Mouse (Mus musculus): ENCODE measurements around the gene Rmnd5a. TPM values are rescaled to one million over a fixed set of nuclear protein-coding genes. Genes with fewer than 3 reads are reported as not detected.
A peak's percentile ranks its signal among the peaks of the same experiment; 100 is the strongest.
"Not testable (repeated sequence)": the region's sequence is repeated elsewhere in the genome, so short reads cannot be mapped to it uniquely, and the experiment has no call there.

Gene Rmnd5a
- polyA plus RNA-seq (2016; fragmentation: Nextera tagmentation; extraction: Ambion mirVana): 15.2 and 17.3 TPM in 2 replicates

- H3K4me2 ChIP-seq (replicated peaks): peak within 1 kb of the TSS; percentile 95
- WGBS: under 1% methylated on average over 67 of the region's 75 CpGs
- no peaks in the 10 kb centered on the region for H3K27me3 ChIP-seq
- peak within 1 kb of the TSS; percentile 96 for H3K27ac ChIP-seq (replicated peaks)
- H3K4me1 ChIP-seq: peaks cover 29% of the 10 kb centered on the region
- H3K9ac ChIP-seq (replicated peaks): peak within 1 kb of the TSS; percentile 95
- H3K36me3 ChIP-seq: no peaks in the 10 kb centered on the region
- ATAC-seq (ENCODE audit: low FRiP score, low read depth): peak; percentile 99
- H3K4me3 ChIP-seq: peak within 1 kb of the TSS; percentile 98
- no peaks in the 10 kb centered on the region for H3K9me3 ChIP-seq
Observed at GRCm38 (mm10) chr6:71440492-71441250, at the start of gene Rmnd5a. Rmnd5a (minus strand) TSS chr6:71440637.

GRCm38 (mm10) chr6:71487966-71488365 is 47.5 kb upstream of the Rmnd5a start:
- no peaks in the 10 kb centered on the region for H3K4me1 ChIP-seq
- ATAC-seq (ENCODE audit: low FRiP score, low read depth): no peak
- H3K27me3 ChIP-seq: no peaks in the 10 kb centered on the region
- H3K27ac ChIP-seq (replicated peaks): no peak overlapping the region
- no peaks in the 10 kb centered on the region for H3K9me3 ChIP-seq
- H3K9ac ChIP-seq (replicated peaks): no peak overlapping the region
- 51% methylated on average over 4 of the region's 4 CpGs for WGBS
- no peak overlapping the region for H3K4me3 ChIP-seq
- H3K36me3 ChIP-seq: no peaks in the 10 kb centered on the region
- H3K4me2 ChIP-seq (replicated peaks): no peak overlapping the region

DNA sequence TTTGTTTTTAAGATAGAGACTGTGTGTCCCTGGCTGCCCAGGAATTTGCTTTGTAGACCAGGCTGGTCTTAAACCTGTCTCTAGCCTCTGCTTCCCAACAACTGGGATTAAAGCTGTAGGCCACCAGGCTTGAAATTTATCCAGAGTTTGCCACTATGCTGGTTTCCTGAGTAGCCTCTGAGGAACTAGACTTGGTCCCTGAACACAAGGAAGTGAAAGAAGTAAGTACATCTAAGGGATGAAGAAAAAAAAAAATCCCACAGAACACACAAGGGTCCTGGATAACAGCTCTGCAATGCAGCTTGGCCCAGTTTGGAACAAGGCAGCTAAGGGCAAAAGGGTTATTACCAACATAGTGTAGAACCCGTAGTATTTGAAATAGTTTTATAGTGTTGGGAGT is 46.4 kb upstream of the Rmnd5a start:
- 78% methylated on average over 1 of the region's 1 CpGs for WGBS
- no peak for ATAC-seq (ENCODE audit: low FRiP score, low read depth)
- no peak overlapping the region for H3K4me3 ChIP-seq

DNA sequence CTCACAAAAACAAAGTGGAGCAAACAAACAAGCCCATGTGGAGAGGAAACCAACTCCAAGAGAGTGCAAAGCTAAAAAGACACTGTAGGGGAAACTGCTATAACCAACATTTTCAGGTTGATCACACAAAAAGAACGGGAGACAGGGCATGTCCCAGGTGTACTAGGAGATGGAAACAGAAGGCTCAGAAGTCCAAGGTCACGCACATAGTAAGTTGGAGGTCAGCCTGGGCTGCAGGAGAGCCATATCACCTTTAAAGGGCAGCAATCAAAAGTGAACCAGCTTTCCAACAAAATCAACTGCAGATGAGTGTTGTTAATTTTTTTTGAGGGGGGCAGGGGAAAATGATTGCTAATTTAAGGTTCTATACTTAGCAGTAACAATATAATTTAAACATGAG is 45.8 kb upstream of the Rmnd5a start:
- no peaks in the 10 kb centered on the region for H3K9me3 ChIP-seq
- no peaks in the 10 kb centered on the region for H3K4me1 ChIP-seq
- H3K27me3 ChIP-seq: no peaks in the 10 kb centered on the region
- H3K36me3 ChIP-seq: no peaks in the 10 kb centered on the region
- WGBS: 81% methylated on average over 2 of the region's 2 CpGs
- no peak overlapping the region for H3K4me3 ChIP-seq
- no peak overlapping the region for H3K4me2 ChIP-seq (replicated peaks)
- no peak overlapping the region for H3K9ac ChIP-seq (replicated peaks)
- ATAC-seq (ENCODE audit: low FRiP score, low read depth): no peak
- no peak overlapping the region for H3K27ac ChIP-seq (replicated peaks)

More for the DNA sequence above, 46.4 kb upstream of the Rmnd5a start:
- H3K9ac ChIP-seq (replicated peaks): no peak overlapping the region
- no peak overlapping the region for H3K27ac ChIP-seq (replicated peaks)
- H3K4me1 ChIP-seq: no peaks in the 10 kb centered on the region
- H3K36me3 ChIP-seq: no peaks in the 10 kb centered on the region
- H3K4me2 ChIP-seq (replicated peaks): no peak overlapping the region
- no peaks in the 10 kb centered on the region for H3K27me3 ChIP-seq
- H3K9me3 ChIP-seq: no peaks in the 10 kb centered on the region

DNA sequence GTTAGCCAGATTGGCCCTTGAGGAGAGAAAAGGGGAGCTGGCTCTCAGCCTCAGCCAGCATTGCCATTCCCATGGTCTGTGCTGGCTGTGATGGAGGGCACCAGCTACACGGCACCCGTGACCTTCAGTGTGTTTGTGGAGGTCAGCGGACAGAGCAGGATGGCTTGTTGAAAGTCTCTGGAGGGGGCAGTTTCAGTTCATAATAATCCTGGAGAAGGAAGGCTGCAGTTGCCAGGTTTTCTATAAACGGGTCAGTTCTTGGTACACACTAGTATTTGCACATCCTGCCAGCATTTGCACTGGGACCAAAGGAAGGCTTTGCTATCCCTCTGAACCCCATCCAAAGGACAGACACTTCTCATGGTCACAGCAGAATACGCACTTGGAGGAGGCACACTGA is 44.8 kb upstream of the Rmnd5a start:
- H3K4me1 ChIP-seq: no peaks in the 10 kb centered on the region
- H3K9me3 ChIP-seq: no peaks in the 10 kb centered on the region
- ATAC-seq (ENCODE audit: low FRiP score, low read depth): no peak
- no peak overlapping the region for H3K4me3 ChIP-seq
- no peak overlapping the region for H3K9ac ChIP-seq (replicated peaks)
- 78% methylated on average over 5 of the region's 5 CpGs for WGBS
- H3K27me3 ChIP-seq: no peaks in the 10 kb centered on the region
- H3K4me2 ChIP-seq (replicated peaks): no peak overlapping the region
- H3K36me3 ChIP-seq: no peaks in the 10 kb centered on the region
- H3K27ac ChIP-seq (replicated peaks): no peak overlapping the region

DNA sequence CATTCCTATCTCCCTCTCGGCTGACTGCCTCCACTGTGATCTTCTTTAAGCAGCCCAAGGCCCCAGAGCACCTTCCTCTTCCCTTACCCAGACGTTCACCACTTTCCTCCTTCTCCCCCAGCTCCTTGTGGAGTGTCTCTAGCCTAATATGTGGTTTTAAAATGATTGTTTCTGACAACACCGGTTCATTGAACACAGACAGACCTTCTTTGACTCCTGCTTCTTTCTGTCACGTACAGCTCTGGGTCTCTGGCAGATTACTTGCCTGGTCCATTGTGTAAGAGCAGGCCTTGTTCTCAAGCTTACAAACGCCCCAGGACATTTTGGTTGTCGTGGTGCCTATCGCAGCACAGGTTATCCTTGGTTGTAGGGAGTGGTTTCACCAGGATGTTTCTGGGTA is 40.7 kb upstream of the Rmnd5a start:
- Histone ChIP-seq H3K27me3 (no peaks in the 10 kb centered on the region), H3K27ac (replicated peaks) (no peak overlapping the region), H3K9me3 (no peaks in the 10 kb centered on the region), H3K36me3 (no peaks in the 10 kb centered on the region), H3K4me2 (replicated peaks) (no peak overlapping the region), H3K9ac (replicated peaks) (no peak overlapping the region), H3K4me3 (no peak overlapping the region), H3K4me1 (no peaks in the 10 kb centered on the region)
- WGBS: 55% methylated on average over 7 of the region's 7 CpGs
- ATAC-seq (ENCODE audit: low FRiP score, low read depth): no peak

DNA sequence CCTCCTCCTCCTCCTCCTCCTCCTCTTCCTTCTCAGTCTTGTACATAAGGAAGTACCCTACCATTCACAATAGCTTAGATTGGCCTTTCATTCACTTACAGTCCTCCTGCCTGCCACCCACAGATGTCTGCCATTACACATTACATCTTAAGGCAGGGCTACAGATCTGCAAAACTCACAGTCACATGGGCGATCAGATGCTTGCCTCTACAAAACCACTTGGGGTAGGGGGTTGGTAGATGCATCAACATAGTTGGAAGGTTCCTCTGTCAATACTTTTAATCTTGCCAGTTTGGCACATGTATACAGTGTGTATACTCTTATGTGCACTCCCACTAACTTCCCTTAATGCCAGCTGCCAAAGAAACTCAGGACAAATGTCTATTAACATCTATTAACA is 39.7 kb upstream of the Rmnd5a start:
- no peak overlapping the region for H3K27ac ChIP-seq (replicated peaks)
- no peaks in the 10 kb centered on the region for H3K4me1 ChIP-seq
- no peaks in the 10 kb centered on the region for H3K27me3 ChIP-seq
- 87% methylated on average over 1 of the region's 1 CpGs for WGBS
- no peaks in the 10 kb centered on the region for H3K36me3 ChIP-seq
- H3K4me3 ChIP-seq: no peak overlapping the region
- no peak overlapping the region for H3K9ac ChIP-seq (replicated peaks)
- no peak overlapping the region for H3K4me2 ChIP-seq (replicated peaks)
- no peak for ATAC-seq (ENCODE audit: low FRiP score, low read depth)
- H3K9me3 ChIP-seq: no peaks in the 10 kb centered on the region

DNA sequence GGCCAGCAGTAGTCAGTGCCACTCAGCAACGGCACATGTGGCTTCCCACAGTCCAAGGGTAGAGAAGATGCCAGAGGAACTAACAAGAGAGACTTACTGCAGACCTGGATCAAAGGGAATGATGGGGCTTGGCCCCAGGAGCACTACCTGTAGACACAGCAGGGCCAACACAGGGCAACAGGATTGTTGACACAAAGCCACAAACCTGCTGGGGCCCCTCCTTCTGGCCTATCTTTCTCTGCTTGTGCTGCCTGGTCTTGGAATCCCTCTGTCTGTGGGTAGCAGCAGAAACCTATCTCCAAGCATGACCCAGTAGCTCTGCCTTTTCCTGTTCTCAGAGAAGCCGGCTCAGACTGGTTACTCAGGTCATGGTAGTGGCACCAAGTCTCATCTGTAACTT is 39.2 kb upstream of the Rmnd5a start:
- WGBS: 90% methylated on average over 2 of the region's 2 CpGs
- H3K4me3 ChIP-seq; H3K27me3 ChIP-seq; H3K9me3 ChIP-seq; H3K4me1 ChIP-seq; H3K36me3 ChIP-seq; H3K27ac ChIP-seq (replicated peaks); ATAC-seq (ENCODE audit: low FRiP score, low read depth); H3K9ac ChIP-seq (replicated peaks); H3K4me2 ChIP-seq (replicated peaks): not testable (repeated sequence)

DNA sequence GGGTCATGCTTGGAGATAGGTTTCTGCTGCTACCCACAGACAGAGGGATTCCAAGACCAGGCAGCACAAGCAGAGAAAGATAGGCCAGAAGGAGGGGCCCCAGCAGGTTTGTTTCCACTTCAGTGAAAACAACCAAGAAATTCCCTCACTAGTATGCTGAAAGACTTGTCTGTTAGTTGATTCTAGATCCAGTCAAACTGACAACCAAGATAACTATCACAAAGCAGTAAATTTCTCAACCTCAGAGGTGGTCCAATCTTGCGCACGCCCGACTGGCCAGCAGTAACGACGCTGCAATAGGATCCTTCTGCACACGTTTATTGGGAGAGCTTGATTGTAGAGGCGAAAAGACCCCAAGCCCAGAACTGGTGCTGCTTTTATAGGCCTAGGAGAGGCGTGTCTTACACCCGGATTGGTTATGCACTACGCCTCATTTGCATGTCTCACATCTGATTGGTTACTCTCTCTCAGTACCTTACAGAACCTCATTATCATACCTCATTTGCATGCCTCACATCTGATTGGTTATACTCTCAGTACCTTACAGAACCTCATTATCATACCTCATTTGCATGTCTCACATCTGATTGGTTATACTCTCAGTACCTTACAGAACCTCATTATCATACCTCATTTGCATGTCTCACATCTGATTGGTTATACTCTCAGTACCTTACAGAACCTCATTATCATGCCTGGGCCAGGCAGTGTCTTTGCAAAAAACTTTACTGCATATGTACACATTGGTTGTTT is 38.6 kb upstream of the Rmnd5a start:
- H3K27ac ChIP-seq (replicated peaks): not testable (repeated sequence)

GRCm38 (mm10) chr6:71476783-71477182 is 36.3 kb upstream of the Rmnd5a start:
- no peak overlapping the region for H3K9ac ChIP-seq (replicated peaks)
- WGBS: 76% methylated on average over 5 of the region's 5 CpGs
- H3K27me3 ChIP-seq: no peaks in the 10 kb centered on the region
- no peaks in the 10 kb centered on the region for H3K36me3 ChIP-seq
- H3K27ac ChIP-seq (replicated peaks): no peak overlapping the region
- ATAC-seq (ENCODE audit: low FRiP score, low read depth): no peak
- H3K9me3 ChIP-seq: no peaks in the 10 kb centered on the region
- no peaks in the 10 kb centered on the region for H3K4me1 ChIP-seq
- no peak overlapping the region for H3K4me3 ChIP-seq
- H3K4me2 ChIP-seq (replicated peaks): no peak overlapping the region

More for the DNA sequence above, 38.6 kb upstream of the Rmnd5a start:
- not testable (repeated sequence) for ATAC-seq (ENCODE audit: low FRiP score, low read depth); H3K9me3 ChIP-seq; H3K4me3 ChIP-seq; H3K27me3 ChIP-seq; H3K9ac ChIP-seq (replicated peaks); H3K4me1 ChIP-seq; H3K36me3 ChIP-seq; H3K4me2 ChIP-seq (replicated peaks)
- WGBS: 94% methylated on average over 10 of the region's 10 CpGs

- ATAC-seq (ENCODE audit: low FRiP score, low read depth): no peak
- Histone ChIP-seq H3K9ac (replicated peaks) (no peak overlapping the region), H3K9me3 (no peaks in the 10 kb centered on the region), H3K4me3 (no peak overlapping the region), H3K4me2 (replicated peaks) (no peak overlapping the region), H3K36me3 (no peaks in the 10 kb centered on the region), H3K4me1 (no peaks in the 10 kb centered on the region), H3K27ac (replicated peaks) (no peak overlapping the region), H3K27me3 (no peaks in the 10 kb centered on the region)
- 89% methylated on average over 3 of the region's 3 CpGs for WGBS
Observed at GRCm38 (mm10) chr6:71475604-71476003, 35.2 kb upstream of the Rmnd5a start.

DNA sequence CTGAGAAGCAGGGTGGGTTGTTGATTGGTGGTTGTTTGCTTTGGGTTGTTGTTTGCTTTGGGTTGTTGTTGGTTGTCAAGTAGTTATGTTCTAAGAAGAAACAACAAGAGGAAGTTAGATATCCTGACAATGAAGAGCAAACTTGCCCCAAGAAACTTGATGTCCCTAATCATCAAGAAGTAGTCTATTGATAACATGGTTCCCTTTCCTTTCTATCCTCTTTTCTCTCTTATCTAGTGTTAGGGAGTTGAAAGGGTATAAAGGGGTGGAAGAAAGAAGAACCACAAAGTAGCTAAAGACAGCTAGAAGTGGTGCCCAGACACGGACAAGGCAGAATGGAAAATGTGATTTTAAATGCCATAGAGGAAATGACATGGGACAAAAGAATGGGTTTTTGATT is 32.3 kb upstream of the Rmnd5a start:
- Histone ChIP-seq H3K36me3 (no peaks in the 10 kb centered on the region), H3K4me1 (no peaks in the 10 kb centered on the region), H3K4me3 (no peak overlapping the region), H3K9ac (replicated peaks) (no peak overlapping the region), H3K4me2 (replicated peaks) (no peak overlapping the region), H3K9me3 (no peaks in the 10 kb centered on the region), H3K27ac (replicated peaks) (no peak overlapping the region), H3K27me3 (no peaks in the 10 kb centered on the region)
- no peak for ATAC-seq (ENCODE audit: low FRiP score, low read depth)
- WGBS: 78% methylated on average over 1 of the region's 1 CpGs
